Mouse (Mus musculus) liver, embryonic 16.5 days (tissue): ENCODE measurements around the gene Arhgef10l. TPM values are rescaled to one million over a fixed set of nuclear protein-coding genes. Genes with fewer than 3 reads are reported as not detected.

Experiments used
- ATAC-seq: fragments of 200-750 bp; cut with Nextera tagmentation; 2 replicates; pipeline ENCODE4 v1.8.0; 2017; ENCODE audit warnings: low read depth, mild to moderate bottlenecking, moderate number of reproducible peaks, moderate library complexity
- H3K27ac ChIP-seq: fragments of 300-500 bp; sonication (generic); 2 replicates; pipeline ENCODE4 v1.5.1; 2014; ENCODE audit warnings: mild to moderate bottlenecking, low read length
- H3K27me3 ChIP-seq: fragments of 300-500 bp; sonication (generic); 2 replicates; pipeline ENCODE4 v1.6.1; 2014; ENCODE audit warnings: low read depth, low read length, mixed read lengths; ENCODE audit not compliant: control insufficient read depth, insufficient read depth
- H3K36me3 ChIP-seq: fragments of 300-500 bp; sonication (generic); 2 replicates; pipeline ENCODE4 v1.6.1; 2014; ENCODE audit warnings: mild to moderate bottlenecking; ENCODE audit not compliant: control insufficient read depth, insufficient read depth
- H3K4me1 ChIP-seq: fragments of 300-500 bp; sonication (generic); 2 replicates; pipeline ENCODE4 v1.6.1; 2014; ENCODE audit warnings: low read depth, low read length, mixed read lengths; ENCODE audit not compliant: control insufficient read depth
- H3K4me2 ChIP-seq: fragments of 300-500 bp; sonication (generic); 2 replicates; pipeline ENCODE4 v1.6.1; 2014; ENCODE audit warnings: low read depth, low read length, mixed read lengths
- H3K4me3 ChIP-seq: fragments of 300-500 bp; sonication (generic); 2 replicates; pipeline ENCODE4 v1.5.1; 2014; ENCODE audit warnings: low read depth, mild to moderate bottlenecking, low read length
- H3K9ac ChIP-seq: fragments of 300-500 bp; sonication (generic); 2 replicates; pipeline ENCODE4 v1.6.1; 2014; ENCODE audit warnings: low read depth, low read length
- H3K9me3 ChIP-seq: fragments of 300-500 bp; sonication (generic); replicated peaks from 2 replicates; pipeline ENCODE4 v1.6.1; 2016; ENCODE audit warnings: low read length; ENCODE audit not compliant: control insufficient read depth
- WGBS: fragments of 180-500 bp; shearing (Covaris S2); extraction: QIAGEN DNeasy Blood & Tissue Kit; methylation state at CpG from one replicate; pipeline ENCODE4 v1.1.7; 2014; ENCODE audit not compliant: insufficient replicate concordance; 5-methylcytosine and 5-hydroxymethylcytosine counted together
- polyA plus RNA-seq: library from polyadenylated mRNA; unstranded; fragments of >200 nt; fragmentation: Nextera tagmentation; extraction: Ambion mirVana; gene quantifications from 2 replicates; pipeline ENCODE4 v1.2.1, GENCODE M21; 2015

The Arhgef10l gene
- polyA plus RNA-seq, 1 experiment from 2014 or later: 6.6 TPM

DNA sequence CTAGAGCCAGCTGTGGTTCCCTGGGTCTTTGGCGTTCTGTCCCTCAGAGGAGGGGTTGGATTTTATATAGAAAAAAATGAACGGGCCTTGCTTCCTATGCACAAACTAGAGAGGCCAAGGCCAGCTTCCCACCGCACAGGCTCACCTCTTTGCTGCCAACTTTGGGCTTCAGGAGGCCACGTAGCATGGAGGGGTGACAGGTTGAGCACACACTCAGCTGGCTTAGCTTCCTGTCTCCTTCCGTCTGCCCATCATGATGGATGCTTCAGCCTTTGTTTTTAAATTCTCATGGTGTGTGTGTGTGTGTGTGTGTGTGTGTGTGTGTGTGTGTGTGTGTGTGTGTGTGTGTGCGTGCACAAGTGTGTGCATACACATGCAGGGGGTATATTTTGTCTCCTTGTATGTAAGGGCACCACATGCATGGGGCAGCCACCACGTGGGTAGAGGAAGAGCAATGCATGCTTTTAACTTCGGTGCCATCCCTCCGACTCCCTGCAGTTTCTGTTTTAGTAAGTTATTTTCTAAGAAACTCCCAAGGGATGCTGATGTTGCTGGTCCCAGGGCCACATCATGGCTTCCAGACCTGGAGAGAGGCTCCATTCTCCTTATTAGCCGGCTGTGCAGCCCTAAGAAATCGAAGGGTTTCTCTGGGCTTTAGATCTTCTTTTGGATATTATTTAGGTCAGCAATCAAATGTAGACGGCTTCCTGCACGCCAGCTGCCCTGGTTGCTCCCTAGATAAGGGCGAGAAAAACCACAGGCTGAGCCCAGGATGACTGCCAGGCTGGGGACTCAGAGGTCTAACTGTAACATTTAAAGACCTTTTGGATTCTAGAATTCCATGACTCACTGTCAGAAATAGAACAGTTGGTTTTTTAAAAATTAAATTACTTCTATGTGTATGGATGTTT, 30.1 kb upstream of the Arhgef10l start:
- no peaks in the 10 kb centered on the region for H3K27me3 ChIP-seq
- peak overlapping the region; percentile 58 for H3K9ac ChIP-seq
- H3K4me3 ChIP-seq: peak overlapping the region; percentile 48
- H3K4me2 ChIP-seq: peak overlapping the region; percentile 60
- H3K36me3 ChIP-seq: no peaks in the 10 kb centered on the region
- H3K9me3 ChIP-seq: no peaks in the 10 kb centered on the region
- peaks cover 61% of the 10 kb centered on the region for H3K4me1 ChIP-seq
- 33% methylated on average over 14 of the region's 14 CpGs for WGBS
- peak overlapping the region; percentile 83 for H3K27ac ChIP-seq
- peak; percentile 37 for ATAC-seq

GRCm38 (mm10) chr4:140695146-140695545, 29.3 kb upstream of the Arhgef10l start:
- no peak overlapping the region for H3K27ac ChIP-seq

DNA sequence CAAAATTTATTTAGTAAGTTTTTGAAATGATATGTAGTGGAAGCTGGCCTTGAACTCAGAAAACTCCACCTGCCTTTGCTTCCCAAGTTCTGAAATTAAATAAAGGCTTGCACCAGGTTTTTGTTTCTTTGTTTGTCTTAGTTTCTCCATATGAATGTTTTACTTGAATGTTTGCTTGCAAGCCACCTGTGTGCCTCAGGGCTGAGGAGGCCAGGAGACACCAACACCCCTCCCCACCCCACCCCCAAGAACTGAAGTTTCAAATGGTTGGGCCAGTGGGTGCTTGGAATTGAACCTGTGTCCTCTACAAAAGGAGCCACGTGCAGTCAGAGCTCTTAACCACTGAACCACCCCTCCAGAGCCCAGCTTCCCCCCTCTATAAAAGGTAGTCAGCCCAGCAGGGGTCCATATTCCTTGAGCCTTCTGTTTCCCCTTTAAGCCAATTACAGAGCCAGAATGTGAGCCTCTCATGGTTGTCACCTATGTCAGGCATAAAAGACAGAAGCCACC, 28.8 kb upstream of the Arhgef10l start:
- Histone ChIP-seq H3K27me3 (no peaks in the 10 kb centered on the region), H3K4me3 (no peak overlapping the region), H3K9me3 (no peaks in the 10 kb centered on the region), H3K4me1 (peaks cover 66% of the 10 kb centered on the region), H3K9ac (no peak overlapping the region), H3K4me2 (no peak overlapping the region), H3K36me3 (no peaks in the 10 kb centered on the region), H3K27ac (no peak overlapping the region)
- ATAC-seq: no peak
- 35% methylated on average over 1 of the region's 1 CpGs for WGBS

More at GRCm38 (mm10) chr4:140695146-140695545, 29.3 kb upstream of the Arhgef10l start:
- peaks cover 62% of the 10 kb centered on the region for H3K4me1 ChIP-seq
- no peak overlapping the region for H3K4me2 ChIP-seq
- WGBS: 74% methylated on average over 7 of the region's 7 CpGs
- no peak overlapping the region for H3K4me3 ChIP-seq
- no peak overlapping the region for H3K9ac ChIP-seq
- no peak for ATAC-seq
- no peaks in the 10 kb centered on the region for H3K9me3 ChIP-seq
- H3K36me3 ChIP-seq: no peaks in the 10 kb centered on the region
- H3K27me3 ChIP-seq: no peaks in the 10 kb centered on the region

- H3K36me3 ChIP-seq: no peaks in the 10 kb centered on the region
- H3K9me3 ChIP-seq: no peaks in the 10 kb centered on the region
- H3K4me2 ChIP-seq: no peak overlapping the region
- no peak for ATAC-seq
- WGBS: 23% methylated on average over 4 of the region's 4 CpGs
- H3K27ac ChIP-seq: peak overlapping the region; percentile 33
- no peaks in the 10 kb centered on the region for H3K27me3 ChIP-seq
- H3K4me1 ChIP-seq: peaks cover 66% of the 10 kb centered on the region
- H3K9ac ChIP-seq: no peak overlapping the region
- H3K4me3 ChIP-seq: no peak overlapping the region
These were observed 27.7 kb upstream of the Arhgef10l start for GRCm38 (mm10) chr4:140693513-140693912.

GRCm38 (mm10) chr4:140691481-140691880, 25.7 kb upstream of the Arhgef10l start:
- no peak for ATAC-seq
- H3K36me3 ChIP-seq: no peaks in the 10 kb centered on the region
- peaks cover 69% of the 10 kb centered on the region for H3K4me1 ChIP-seq
- H3K4me2 ChIP-seq: no peak overlapping the region
- H3K4me3 ChIP-seq: no peak overlapping the region
- H3K27me3 ChIP-seq: no peaks in the 10 kb centered on the region
- 39% methylated on average over 7 of the region's 7 CpGs for WGBS
- H3K9ac ChIP-seq: no peak overlapping the region
- no peak overlapping the region; the same call in 1 of the 2 replicates for H3K27ac ChIP-seq
- no peaks in the 10 kb centered on the region for H3K9me3 ChIP-seq

- ATAC-seq: peak; percentile 68
- peak overlapping the region; percentile 44 for H3K4me2 ChIP-seq
- H3K9ac ChIP-seq: no peak overlapping the region
- 46% methylated on average over 16 of the region's 16 CpGs for WGBS
- H3K4me3 ChIP-seq: no peak overlapping the region
- peaks cover 62% of the 10 kb centered on the region for H3K4me1 ChIP-seq
- H3K27me3 ChIP-seq: no peaks in the 10 kb centered on the region
- no peaks in the 10 kb centered on the region for H3K9me3 ChIP-seq
- peak overlapping the region; percentile 29 for H3K27ac ChIP-seq
- no peaks in the 10 kb centered on the region for H3K36me3 ChIP-seq
These were observed 24.3 kb upstream of the Arhgef10l start for GRCm38 (mm10) chr4:140689873-140690655.

DNA sequence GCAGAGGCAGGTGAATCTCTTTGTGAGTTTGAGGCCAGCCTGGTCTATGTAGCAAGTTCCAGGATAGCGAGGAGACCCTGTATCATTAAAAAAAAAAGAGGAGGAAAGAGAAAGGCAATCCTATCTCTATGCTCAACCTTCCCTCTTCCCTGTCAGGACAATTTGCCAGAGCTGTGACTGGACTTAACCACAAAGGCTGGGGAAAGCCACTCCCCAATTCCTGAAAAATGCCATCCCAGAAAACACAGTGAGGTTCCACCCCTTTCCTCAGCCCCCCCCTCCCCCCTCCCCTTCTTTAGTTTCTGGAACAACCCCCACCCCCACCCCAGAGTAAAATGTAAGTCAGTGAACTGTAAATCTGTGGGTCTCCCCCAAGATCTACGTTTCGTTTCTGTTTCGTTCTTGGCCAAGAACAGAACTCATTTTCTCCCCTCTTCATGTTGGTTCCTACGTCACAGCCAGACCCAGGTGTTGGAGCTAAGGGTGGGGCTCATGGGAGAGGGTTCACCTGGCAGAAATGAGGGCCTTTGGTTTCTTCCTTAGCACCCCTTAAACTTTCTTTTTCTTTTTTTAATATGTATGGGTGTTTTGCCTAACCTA, 23.1 kb upstream of the Arhgef10l start:
- no peaks in the 10 kb centered on the region for H3K27me3 ChIP-seq
- H3K27ac ChIP-seq: no peak overlapping the region; the same call in 1 of the 2 replicates
- H3K4me2 ChIP-seq: no peak overlapping the region
- no peaks in the 10 kb centered on the region for H3K36me3 ChIP-seq
- H3K4me3 ChIP-seq: no peak overlapping the region
- 77% methylated on average over 5 of the region's 5 CpGs for whole genome bisulfite sequencing
- no peaks in the 10 kb centered on the region for H3K9me3 ChIP-seq
- no peak overlapping the region for H3K9ac ChIP-seq
- peaks cover 67% of the 10 kb centered on the region for H3K4me1 ChIP-seq
- no peak for ATAC-seq

DNA sequence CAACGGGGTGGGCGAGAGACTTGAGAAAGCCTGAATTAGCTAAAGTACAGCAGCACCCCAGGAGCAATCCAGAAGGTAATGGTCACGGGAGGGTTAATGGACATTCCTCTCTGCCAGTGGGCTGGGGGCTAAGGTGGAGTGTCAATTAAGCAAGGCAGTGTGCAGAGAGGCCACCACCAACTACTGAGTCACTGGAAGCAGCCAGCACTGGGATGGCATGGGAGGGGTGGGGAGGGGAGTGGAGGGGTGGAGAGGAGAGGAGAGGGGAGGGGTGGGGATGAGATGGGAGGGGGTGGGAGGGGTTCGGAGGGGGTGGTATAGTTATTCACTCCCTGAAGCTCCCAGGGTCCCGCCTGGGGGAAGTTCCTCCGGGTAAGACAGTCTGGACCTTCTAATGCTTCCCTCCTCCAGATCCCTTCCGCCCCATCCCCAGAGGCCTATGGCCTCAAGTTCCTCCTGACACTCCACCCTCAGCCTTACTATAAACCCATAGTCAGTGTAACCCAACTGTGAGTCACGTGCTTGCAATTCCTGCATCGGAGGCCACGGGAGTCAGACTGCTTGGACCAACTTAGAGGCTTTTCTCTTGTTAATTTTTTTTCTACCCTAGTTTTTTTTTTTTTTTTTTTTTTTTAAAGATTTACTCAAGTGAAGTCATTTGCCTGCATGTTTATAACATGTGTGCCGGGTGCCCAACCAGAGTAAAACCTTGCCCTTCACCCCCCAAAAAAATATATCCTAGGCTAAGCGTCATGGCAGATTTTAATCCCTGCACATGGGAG, 22.4 kb upstream of the Arhgef10l start:
- H3K9me3 ChIP-seq: no peaks in the 10 kb centered on the region
- H3K4me1 ChIP-seq: peaks cover 66% of the 10 kb centered on the region
- WGBS: 48% methylated on average over 12 of the region's 12 CpGs
- no peak for ATAC-seq
- H3K4me2 ChIP-seq: no peak overlapping the region
- no peaks in the 10 kb centered on the region for H3K27me3 ChIP-seq
- no peak overlapping the region for H3K4me3 ChIP-seq
- no peak overlapping the region for H3K9ac ChIP-seq
- H3K27ac ChIP-seq: peak overlapping the region; percentile 33
- no peaks in the 10 kb centered on the region for H3K36me3 ChIP-seq
